Mouse (Mus musculus): ENCODE measurements around the gene Kdm5b. TPM values are rescaled to one million over a fixed set of nuclear protein-coding genes. Genes with fewer than 3 reads are reported as not detected.

Kdm5b gene
- polyA plus RNA-seq, 1 experiment from 2014 or later, result 29.5 TPM

DNA sequence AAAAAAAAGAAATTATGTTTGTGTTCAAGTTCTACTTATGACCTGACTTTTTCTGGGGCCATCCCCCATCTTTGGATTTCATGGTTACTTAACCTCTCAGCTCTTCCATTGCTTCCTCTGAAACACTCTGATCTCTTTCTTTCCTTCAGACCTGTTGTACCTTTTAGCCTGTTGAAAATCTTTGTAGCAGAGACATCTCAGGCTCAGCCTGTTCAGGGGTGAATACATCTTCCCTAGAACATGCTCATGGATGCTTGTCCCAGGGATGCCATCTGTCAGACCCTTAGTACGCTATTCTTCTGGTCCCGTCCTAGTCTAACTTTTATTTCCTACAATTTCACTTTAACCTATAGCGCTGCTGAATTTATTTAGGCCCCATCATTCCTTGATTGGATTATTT, 745 bp upstream of the Kdm5b start:
- H3K27ac ChIP-seq (replicated peaks), result no peak overlapping the region

GRCm38 (mm10) chr1:134560396-134560795, 425 bp downstream of the Kdm5b start:
- whole genome bisulfite sequencing, result under 1% methylated on average over 29 of the region's 50 CpGs
- H3K36me3 ChIP-seq (ENCODE audit: control insufficient read depth, insufficient read depth, low read length), result no peaks in the 10 kb centered on the region
- H3K4me2 ChIP-seq (replicated peaks; ENCODE audit: low read depth), result peak overlapping the region; percentile 82
- H3K27me3 ChIP-seq (ENCODE audit: control insufficient read depth, insufficient read depth, low read length), result no peaks in the 10 kb centered on the region
- ATAC-seq (ENCODE audit: low FRiP score, low TSS enrichment) (peak; percentile 38), DNase-seq (ENCODE audit: low spot score) (peak; percentile 70)
- peak overlapping the region; percentile 98 for H3K4me3 ChIP-seq (ENCODE audit: low read depth, low read length)
- peak overlapping the region; percentile 98 for H3K27ac ChIP-seq (replicated peaks)
- no peaks in the 10 kb centered on the region for H3K9me3 ChIP-seq (ENCODE audit: control insufficient read depth, low read length)
- TF ChIP-seq EP300 (optimal IDR thresholded peaks at IDR 0.05) (no peak), CTCF (IDR thresholded peaks at IDR 0.05; ENCODE audit: low read depth) (no peak)
- peaks cover 2% of the 10 kb centered on the region; the same call in 1 of the 2 replicates for H3K4me1 ChIP-seq (replicated peaks; ENCODE audit: control insufficient read depth, insufficient read depth)
- H3K9ac ChIP-seq (ENCODE audit: low read length), result peak overlapping the region; percentile 98

More for the DNA sequence above, 745 bp upstream of the Kdm5b start:
- H3K9ac ChIP-seq (ENCODE audit: low read length), result no peak overlapping the region
- WGBS, result 70% methylated on average over 3 of the region's 3 CpGs
- H3K4me1 ChIP-seq (replicated peaks; ENCODE audit: control insufficient read depth, insufficient read depth), result peaks cover 2% of the 10 kb centered on the region; the same call in 1 of the 2 replicates
- H3K36me3 ChIP-seq (ENCODE audit: control insufficient read depth, insufficient read depth, low read length), result no peaks in the 10 kb centered on the region
- ATAC-seq (ENCODE audit: low FRiP score, low TSS enrichment) (no peak), DNase-seq (ENCODE audit: low spot score) (no peak)
- TF ChIP-seq EP300 (optimal IDR thresholded peaks at IDR 0.05), result no peak
- TF ChIP-seq CTCF (IDR thresholded peaks at IDR 0.05; ENCODE audit: low read depth), result no peak
- no peak overlapping the region for H3K4me2 ChIP-seq (replicated peaks; ENCODE audit: low read depth)
- no peaks in the 10 kb centered on the region for H3K9me3 ChIP-seq (ENCODE audit: control insufficient read depth, low read length)
- H3K27me3 ChIP-seq (ENCODE audit: control insufficient read depth, insufficient read depth, low read length), result no peaks in the 10 kb centered on the region
- H3K4me3 ChIP-seq (ENCODE audit: low read depth, low read length), result no peak overlapping the region

DNA sequence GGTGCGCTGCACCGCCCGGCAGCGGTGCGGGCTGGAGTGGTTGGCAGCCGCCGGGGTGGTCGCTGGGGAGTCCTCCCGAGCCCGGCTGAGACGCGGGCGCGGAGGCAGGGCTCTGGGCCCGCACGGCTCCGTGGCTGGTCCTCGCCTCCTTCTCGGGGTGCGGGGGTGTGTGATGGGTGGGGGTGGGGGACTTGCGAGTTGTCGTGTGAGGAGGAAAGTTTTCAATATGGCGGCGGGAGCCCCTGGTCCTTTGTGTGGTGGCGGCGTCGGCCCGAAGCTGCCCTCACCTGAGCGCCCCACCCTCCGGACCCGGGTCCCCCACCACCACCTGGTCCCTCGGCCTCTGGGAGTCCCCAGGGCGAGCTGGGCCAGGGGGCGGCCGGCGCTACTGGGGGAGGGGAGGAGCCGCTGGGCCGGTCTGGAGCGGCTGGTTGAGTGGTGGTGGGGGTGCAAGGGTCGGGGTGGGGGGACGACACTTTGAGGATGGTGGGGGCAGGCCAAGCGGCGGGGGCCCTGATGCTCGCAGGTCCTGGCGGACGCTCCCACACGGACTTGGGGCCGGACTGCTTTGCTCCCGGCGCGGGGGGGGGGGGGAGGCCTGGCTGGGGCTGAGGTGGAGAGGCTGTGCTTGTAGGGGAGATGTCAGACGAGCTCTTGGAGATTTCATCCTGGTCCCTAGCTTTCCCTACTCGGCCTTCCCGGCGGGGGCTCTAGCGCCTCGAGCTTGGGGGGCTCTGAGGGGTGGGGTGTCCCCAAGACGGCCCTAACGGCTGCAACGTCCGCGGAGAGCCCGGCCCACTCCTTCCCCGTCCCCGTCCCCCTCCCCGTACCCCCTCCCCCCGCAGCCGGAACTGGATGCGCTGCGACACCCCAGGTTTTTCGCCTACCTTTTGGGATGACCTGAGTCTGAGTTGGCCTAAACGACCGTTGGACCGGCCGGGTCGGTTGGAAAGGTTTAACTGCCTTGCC, 1.1 kb downstream of the Kdm5b start:
- Histone ChIP-seq H3K9ac (ENCODE audit: low read length) (peak overlapping the region; percentile 98), H3K27ac (replicated peaks) (peak overlapping the region; percentile 98), H3K4me2 (replicated peaks; ENCODE audit: low read depth) (peak overlapping the region; percentile 82), H3K4me1 (replicated peaks; ENCODE audit: control insufficient read depth, insufficient read depth) (no peaks in the 10 kb centered on the region; the same call in 1 of the 2 replicates), H3K9me3 (ENCODE audit: control insufficient read depth, low read length) (no peaks in the 10 kb centered on the region), H3K36me3 (ENCODE audit: control insufficient read depth, insufficient read depth, low read length) (no peaks in the 10 kb centered on the region), H3K27me3 (ENCODE audit: control insufficient read depth, insufficient read depth, low read length) (no peaks in the 10 kb centered on the region), H3K4me3 (ENCODE audit: low read depth, low read length) (peak overlapping the region; percentile 98)
- peak; percentile 70 for DNase-seq (ENCODE audit: low spot score)
- ATAC-seq (ENCODE audit: low FRiP score, low TSS enrichment), result peak; percentile 13; the same call in 1 of the 2 replicates
- TF ChIP-seq EP300 (optimal IDR thresholded peaks at IDR 0.05), result no peak
- no peak for TF ChIP-seq CTCF (IDR thresholded peaks at IDR 0.05; ENCODE audit: low read depth)
- 0% methylated on average over 18 of the region's 76 CpGs for WGBS

- Histone ChIP-seq H3K4me2 (replicated peaks; ENCODE audit: low read depth) (peak overlapping the region; percentile 82), H3K4me1 (replicated peaks; ENCODE audit: control insufficient read depth, insufficient read depth) (no peaks in the 10 kb centered on the region; the same call in 1 of the 2 replicates), H3K9ac (ENCODE audit: low read length) (peak overlapping the region; percentile 98), H3K36me3 (ENCODE audit: control insufficient read depth, insufficient read depth, low read length) (no peaks in the 10 kb centered on the region), H3K27me3 (ENCODE audit: control insufficient read depth, insufficient read depth, low read length) (no peaks in the 10 kb centered on the region), H3K9me3 (ENCODE audit: control insufficient read depth, low read length) (no peaks in the 10 kb centered on the region), H3K27ac (replicated peaks) (no peak overlapping the region), H3K4me3 (ENCODE audit: low read depth, low read length) (peak overlapping the region; percentile 98)
- DNase-seq (ENCODE audit: low spot score), result no peak
- ATAC-seq (ENCODE audit: low FRiP score, low TSS enrichment), result no peak
- 7% methylated on average over 7 of the region's 7 CpGs for WGBS
- TF ChIP-seq CTCF (IDR thresholded peaks at IDR 0.05; ENCODE audit: low read depth), result no peak
- no peak for TF ChIP-seq EP300 (optimal IDR thresholded peaks at IDR 0.05)
These were observed 1.8 kb downstream of the Kdm5b start for GRCm38 (mm10) chr1:134561770-134562143.

DNA sequence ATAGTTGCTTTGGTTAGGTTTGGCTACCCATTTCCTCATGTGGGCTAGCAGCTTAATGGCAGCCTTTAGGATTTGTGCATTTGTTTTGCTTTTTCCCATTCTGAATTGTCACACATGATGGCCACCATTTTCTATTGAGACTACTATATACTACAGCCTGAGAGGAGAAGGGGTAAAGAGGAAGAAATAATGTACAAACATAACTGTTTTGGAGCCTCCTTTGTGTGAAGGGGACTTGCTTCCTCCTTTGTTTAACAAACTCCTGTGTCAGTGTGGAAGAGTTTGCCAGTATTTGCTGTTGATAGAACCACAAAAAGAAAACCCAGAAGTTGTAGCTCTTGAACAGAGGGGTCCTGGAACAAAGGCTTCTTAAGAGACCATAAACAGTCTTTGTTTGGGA, 2.5 kb downstream of the Kdm5b start:
- Histone ChIP-seq H3K36me3 (ENCODE audit: control insufficient read depth, insufficient read depth, low read length) (no peaks in the 10 kb centered on the region), H3K27ac (replicated peaks) (no peak overlapping the region)
- no peak for DNase-seq (ENCODE audit: low spot score)

DNA sequence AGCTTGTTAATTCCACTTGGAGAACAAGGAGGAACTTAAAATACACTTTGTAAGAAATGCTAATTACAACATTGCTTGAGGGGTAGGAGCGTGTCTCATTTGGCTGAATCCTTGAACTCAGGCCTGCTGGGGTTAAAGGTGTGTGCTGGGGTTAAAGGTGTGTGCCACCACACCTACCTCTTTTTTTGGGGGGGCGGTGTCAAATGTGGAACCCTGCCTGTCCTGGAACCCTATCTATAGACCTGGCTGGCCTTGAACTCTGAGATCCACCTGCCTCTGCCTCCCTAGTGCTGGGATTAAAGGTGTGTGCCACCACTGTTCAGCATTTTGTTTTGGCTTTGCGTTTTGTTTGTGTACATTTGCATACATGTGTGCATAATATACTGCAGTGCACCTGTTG, 3.8 kb downstream of the Kdm5b start:
- no peak overlapping the region for H3K27ac ChIP-seq (replicated peaks)
- 80% methylated on average over 3 of the region's 3 CpGs for WGBS
- H3K9ac ChIP-seq (ENCODE audit: low read length), result no peak overlapping the region
- no peak overlapping the region for H3K4me3 ChIP-seq (ENCODE audit: low read depth, low read length)
- no peaks in the 10 kb centered on the region for H3K9me3 ChIP-seq (ENCODE audit: control insufficient read depth, low read length)
- H3K4me1 ChIP-seq (replicated peaks; ENCODE audit: control insufficient read depth, insufficient read depth), result no peaks in the 10 kb centered on the region; the same call in 1 of the 2 replicates
- no peaks in the 10 kb centered on the region for H3K36me3 ChIP-seq (ENCODE audit: control insufficient read depth, insufficient read depth, low read length)
- no peak for DNase-seq (ENCODE audit: low spot score)
- no peak overlapping the region for H3K4me2 ChIP-seq (replicated peaks; ENCODE audit: low read depth)
- no peak for TF ChIP-seq EP300 (optimal IDR thresholded peaks at IDR 0.05)
- no peak for TF ChIP-seq CTCF (IDR thresholded peaks at IDR 0.05; ENCODE audit: low read depth)
- ATAC-seq (ENCODE audit: low FRiP score, low TSS enrichment), result no peak
- no peaks in the 10 kb centered on the region for H3K27me3 ChIP-seq (ENCODE audit: control insufficient read depth, insufficient read depth, low read length)

More for the DNA sequence above, 2.5 kb downstream of the Kdm5b start:
- Histone ChIP-seq H3K27me3 (ENCODE audit: control insufficient read depth, insufficient read depth, low read length) (no peaks in the 10 kb centered on the region), H3K4me1 (replicated peaks; ENCODE audit: control insufficient read depth, insufficient read depth) (no peaks in the 10 kb centered on the region; the same call in 1 of the 2 replicates), H3K9ac (ENCODE audit: low read length) (no peak overlapping the region), H3K9me3 (ENCODE audit: control insufficient read depth, low read length) (no peaks in the 10 kb centered on the region), H3K4me2 (replicated peaks; ENCODE audit: low read depth) (peak overlapping the region; percentile 82), H3K4me3 (ENCODE audit: low read depth, low read length) (no peak overlapping the region)
- TF ChIP-seq CTCF (IDR thresholded peaks at IDR 0.05; ENCODE audit: low read depth), result no peak
- no peak for TF ChIP-seq EP300 (optimal IDR thresholded peaks at IDR 0.05)
- no peak for ATAC-seq (ENCODE audit: low FRiP score, low TSS enrichment)
